Mouse (Mus musculus) kidney, embryonic 15.5 days (tissue): ENCODE measurements around the gene Ermn. TPM values are rescaled to one million over a fixed set of nuclear protein-coding genes. Genes with fewer than 3 reads are reported as not detected.

ENCODE experiments used
- ATAC-seq: fragments of 200-750 bp; cut with Nextera tagmentation; replicated peaks from 2 replicates; pipeline ENCODE4 v1.8.0; 2017; ENCODE audit warnings: moderate TSS enrichment; ENCODE audit not compliant: low FRiP score
- H3K27ac ChIP-seq: fragments of 300-500 bp; sonication (generic); 2 replicates; pipeline ENCODE4 v1.5.1; 2015; ENCODE audit warnings: mild to moderate bottlenecking, inconsistent platforms
- H3K27me3 ChIP-seq: fragments of 300-500 bp; sonication (generic); 2 replicates; pipeline ENCODE4 v1.6.1; 2015; ENCODE audit warnings: inconsistent platforms
- H3K36me3 ChIP-seq: fragments of 300-500 bp; sonication (generic); 2 replicates; pipeline ENCODE4 v1.6.1; 2015; ENCODE audit warnings: inconsistent platforms
- H3K4me1 ChIP-seq: fragments of 300-500 bp; sonication (generic); 2 replicates; pipeline ENCODE4 v1.6.1; 2015; ENCODE audit warnings: inconsistent platforms
- H3K4me2 ChIP-seq: fragments of 300-500 bp; sonication (generic); 2 replicates; pipeline ENCODE4 v1.6.1; 2015; ENCODE audit warnings: moderate library complexity, mild to moderate bottlenecking, inconsistent platforms
- H3K4me3 ChIP-seq: fragments of 300-500 bp; sonication (generic); replicated peaks from 2 replicates; pipeline ENCODE4 v1.5.1; 2015; ENCODE audit warnings: mild to moderate bottlenecking, inconsistent platforms
- H3K9ac ChIP-seq: fragments of 300-500 bp; sonication (generic); 2 replicates; pipeline ENCODE4 v1.6.1; 2015; ENCODE audit warnings: mild to moderate bottlenecking, inconsistent platforms
- H3K9me3 ChIP-seq: fragments of 300-500 bp; sonication (generic); replicated peaks from 2 replicates; pipeline ENCODE4 v1.6.1; 2016; ENCODE audit warnings: inconsistent platforms
- WGBS: fragments of 180-500 bp; shearing (Covaris S2); methylation state at CpG from one replicate; pipeline ENCODE4 v1.1.7; 2015; ENCODE audit warnings: mixed read lengths; 5-methylcytosine and 5-hydroxymethylcytosine counted together
- polyA plus RNA-seq: library from polyadenylated mRNA; unstranded; fragments of >200 nt; fragmentation: Nextera tagmentation; extraction: Ambion mirVana; gene quantifications from 2 replicates; pipeline ENCODE4 v1.2.1, GENCODE M21; 2015

The Ermn gene
- polyA plus RNA-seq, 1 experiment from 2014 or later, result not detected

DNA sequence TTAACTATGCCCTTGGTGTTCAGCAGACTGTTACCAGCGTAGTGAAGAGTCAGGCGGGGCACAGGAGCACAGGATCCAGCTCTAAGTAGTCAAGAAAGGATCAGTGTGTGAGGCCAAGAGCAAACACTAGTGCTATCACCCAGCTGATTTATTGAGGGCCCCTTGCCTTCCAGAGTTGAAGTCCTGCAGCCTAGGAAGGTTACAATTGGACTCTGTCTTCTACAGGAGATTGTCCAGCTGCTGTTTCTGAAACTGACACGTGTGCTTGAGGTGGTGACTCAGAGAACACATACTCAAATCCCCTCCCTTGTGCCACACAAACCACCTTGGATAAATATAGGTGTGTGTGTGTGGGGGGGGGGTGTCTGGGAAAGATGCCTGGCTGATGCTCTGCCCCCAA, 51.2 kb downstream of the Ermn start:
- 23% methylated on average over 3 of the region's 3 CpGs for WGBS
- Histone ChIP-seq H3K4me1 (peaks cover 14% of the 10 kb centered on the region), H3K36me3 (no peaks in the 10 kb centered on the region), H3K9ac (no peak overlapping the region), H3K4me2 (no peak overlapping the region), H3K27me3 (no peaks in the 10 kb centered on the region), H3K9me3 (no peaks in the 10 kb centered on the region), H3K27ac (no peak overlapping the region), H3K4me3 (no peak overlapping the region)
- ATAC-seq, result peak; percentile 74

DNA sequence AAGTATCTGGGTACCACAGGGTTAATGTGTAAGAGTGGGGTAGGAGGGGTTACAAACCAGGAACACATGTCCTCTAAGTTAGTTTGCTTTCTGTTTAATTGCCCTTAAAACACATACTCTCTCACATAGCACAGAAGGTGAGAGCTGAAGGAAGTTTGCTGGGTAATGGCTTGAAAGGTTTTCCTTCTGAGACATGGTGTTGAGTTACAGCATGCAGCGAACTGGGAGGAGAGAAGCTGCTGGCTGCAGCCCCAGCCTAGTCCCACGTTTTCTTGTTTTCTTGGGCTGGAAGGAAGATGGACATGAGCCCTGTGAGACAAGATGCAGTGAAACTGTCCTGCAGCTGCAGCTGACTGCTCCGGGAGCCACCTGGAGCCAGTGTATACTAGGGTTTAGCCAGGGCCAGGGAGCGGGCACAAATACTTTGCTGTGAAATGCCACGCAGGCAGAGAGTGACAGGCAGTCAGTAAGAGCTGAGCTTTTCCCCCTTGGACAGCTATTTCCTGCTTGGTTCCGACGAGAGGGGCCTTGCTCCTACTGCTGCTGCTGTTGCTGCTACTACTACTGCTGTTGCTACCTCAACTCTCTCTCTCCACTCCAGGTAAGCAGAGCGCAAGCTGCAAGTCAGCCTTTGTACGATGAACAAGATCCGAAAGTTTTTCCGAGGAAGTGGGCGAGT, 54.8 kb downstream of the Ermn start, which contains the start of gene Galnt5:
Gene Galnt5, plus strand, starts transcription at position 133 of the 679 bp plus-strand sequence.
- H3K27me3 ChIP-seq, result no peaks in the 10 kb centered on the region

More for the DNA sequence above, 54.8 kb downstream of the Ermn start, which contains the start of gene Galnt5:
- peak within 1 kb of the TSS; percentile 65 for H3K4me2 ChIP-seq
- H3K27ac ChIP-seq, result peak within 1 kb of the TSS; percentile 66
- H3K4me3 ChIP-seq, result peak within 1 kb of the TSS; percentile 39
- peaks cover 14% of the 10 kb centered on the region for H3K4me1 ChIP-seq
- H3K36me3 ChIP-seq, result no peaks in the 10 kb centered on the region
- H3K9ac ChIP-seq, result no peak within 1 kb of the TSS
- 21% methylated on average over 12 of the region's 12 CpGs for WGBS
- no peaks in the 10 kb centered on the region for H3K9me3 ChIP-seq
- peak; percentile 93 for ATAC-seq

Other genes starting within 250 kb of the Ermn start
- gene Galnt5, start 55.0 kb downstream of the Ermn start, polyA plus RNA-seq, result 1.1 and 2.0 TPM in 2 replicates
- 0.50 and 1.4 TPM in 2 replicates for gene Cytip, start 142.7 kb upstream of the Ermn start, polyA plus RNA-seq